Mouse (Mus musculus) 3T3-L1 (cell line): ENCODE data around the gene Mrpl1.

ENCODE experiments used
- DNase-seq: peaks from one replicate; pipeline ENCODE4 v3.0.0-alpha.2; 2015; ENCODE audit warnings: low read depth, low spot score

The Mrpl1 gene

GRCm38 (mm10) chr5:96209459-96209858 is at the start of gene Mrpl1:
Mrpl1 (plus strand) TSS chr5:96209493.
- DNase-seq = peak; percentile 68

- peak; percentile 73 for DNase-seq
Observed at GRCm38 (mm10) chr5:96160467-96161262, 48.6 kb upstream of the Mrpl1 start.

GRCm38 (mm10) chr5:96161263-96161577 is 48.1 kb upstream of the Mrpl1 start:
- no peak for DNase-seq

- DNase-seq = peak; percentile 39
Observed at GRCm38 (mm10) chr5:96161578-96162398, 47.5 kb upstream of the Mrpl1 start.

GRCm38 (mm10) chr5:96162399-96163331 is 46.6 kb upstream of the Mrpl1 start:
- DNase-seq = peak; percentile 85

- no peak for DNase-seq
Observed at GRCm38 (mm10) chr5:96163396-96164020, 45.8 kb upstream of the Mrpl1 start.

- DNase-seq = peak; percentile 52
Observed at GRCm38 (mm10) chr5:96164021-96164411, 45.3 kb upstream of the Mrpl1 start, which contains the start of gene Cnot6l. Cnot6l (minus strand) TSS chr5:96164171.

GRCm38 (mm10) chr5:96166761-96167160 is 42.5 kb upstream of the Mrpl1 start:
- peak; percentile 12 for DNase-seq

- no peak for DNase-seq
Observed at GRCm38 (mm10) chr5:96170443-96170842, 38.9 kb upstream of the Mrpl1 start.

GRCm38 (mm10) chr5:96171765-96172164 is 37.5 kb upstream of the Mrpl1 start:
- no peak for DNase-seq

GRCm38 (mm10) chr5:96176121-96176520 is 33.2 kb upstream of the Mrpl1 start:
- DNase-seq = no peak

GRCm38 (mm10) chr5:96176879-96177358 is 32.4 kb upstream of the Mrpl1 start:
- no peak for DNase-seq

GRCm38 (mm10) chr5:96183211-96183610 is 26.1 kb upstream of the Mrpl1 start:
- DNase-seq = no peak

GRCm38 (mm10) chr5:96183987-96184386 is 25.3 kb upstream of the Mrpl1 start:
- DNase-seq = no peak

- DNase-seq = no peak
Observed at GRCm38 (mm10) chr5:96189761-96190160, 19.5 kb upstream of the Mrpl1 start.

- DNase-seq = no peak
Observed at GRCm38 (mm10) chr5:96191251-96191650, 18.0 kb upstream of the Mrpl1 start.

GRCm38 (mm10) chr5:96196547-96197052 is 12.7 kb upstream of the Mrpl1 start:
- DNase-seq = no peak

- no peak for DNase-seq
Observed at GRCm38 (mm10) chr5:96198271-96198670, 11.0 kb upstream of the Mrpl1 start.

- DNase-seq = no peak
Observed at GRCm38 (mm10) chr5:96200269-96200668, 9.0 kb upstream of the Mrpl1 start.

- no peak for DNase-seq
Observed at GRCm38 (mm10) chr5:96201462-96202154, 7.7 kb upstream of the Mrpl1 start.
